Mouse (Mus musculus) olfactory bulb, adult 2 months (tissue): Measurements from ENCODE around the gene Slx4. TPM values are rescaled to one million over a fixed set of nuclear protein-coding genes. Genes with fewer than 3 reads are reported as not detected.
"Not testable (repeated sequence)": the region's sequence is repeated elsewhere in the genome, so short reads cannot be mapped to it uniquely, and the experiment has no call there.

Experiments
- H3K27ac ChIP-seq: fragments of 200-500 bp; 2 replicates; pipeline ENCODE4 v1.5.1; 2012; ENCODE audit warnings: low read depth, low read length; ENCODE audit not compliant: insufficient read depth
- H3K4me1 ChIP-seq: fragments of 200-500 bp; 2 replicates; pipeline ENCODE4 v1.6.1; 2012; ENCODE audit warnings: low read length; ENCODE audit not compliant: control insufficient read depth, insufficient read depth
- H3K4me3 ChIP-seq: fragments of 200-500 bp; 2 replicates; pipeline ENCODE4 v1.5.1; 2012; ENCODE audit warnings: mild to moderate bottlenecking, low read depth, low read length, moderate library complexity; ENCODE audit not compliant: insufficient read depth
- CTCF ChIP-seq: fragments of 200-500 bp; IDR thresholded peaks from 2 replicates; pipeline ENCODE4 v1.5.1; 2012; ENCODE audit warnings: low read depth, mild to moderate bottlenecking, low read length, moderate library complexity; ENCODE audit not compliant: insufficient read depth
- POLR2A ChIP-seq: fragments of 200-500 bp; IDR thresholded peaks from 2 replicates; pipeline ENCODE4 v1.6.1; 2012; ENCODE audit warnings: mild to moderate bottlenecking, low read depth, low read length, moderate library complexity; ENCODE audit not compliant: insufficient read depth
- WGBS: fragments of 180-500 bp; shearing (Covaris S2); methylation state at CpG from one replicate; pipeline ENCODE4 v1.1.7; 2018; 5-methylcytosine and 5-hydroxymethylcytosine counted together
- polyA plus RNA-seq: library from polyadenylated mRNA; stranded (reverse); fragments of >200 nt; gene quantifications from 2 replicates; pipeline ENCODE4 v1.2.4, GENCODE M21; 2012; ENCODE audit warnings: low replicate concordance; ENCODE audit not compliant: missing spikeins, insufficient read depth, insufficient read length

Gene Slx4
- polyA plus RNA-seq, 1 experiment: not detected

DNA sequence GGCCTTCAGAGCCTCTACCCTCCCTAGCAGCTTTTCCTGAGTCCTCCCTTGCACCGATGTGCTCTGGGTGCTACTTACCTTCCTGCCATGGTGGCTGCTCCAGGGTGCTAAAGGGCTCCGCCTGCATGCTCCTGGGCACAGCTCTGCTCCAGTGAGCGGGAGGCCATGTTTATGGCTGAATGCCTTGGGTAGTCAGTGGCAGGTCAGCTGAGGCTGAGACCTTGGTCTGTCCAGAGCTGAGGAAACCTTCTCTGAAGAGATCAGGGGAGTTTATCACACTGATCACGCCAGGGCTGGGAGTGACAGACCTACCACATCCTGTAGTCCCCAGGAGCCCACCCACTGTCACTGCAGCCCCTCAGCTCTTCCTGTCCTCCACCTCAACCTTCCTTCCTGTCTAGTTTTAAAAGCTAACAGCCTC lies 27.3 kb downstream of the Slx4 start, which contains the start of gene Nlrc3:
Nlrc3 (minus strand) TSS at position 382 of the 421 bp plus-strand sequence.
- 81% methylated on average over 4 of the region's 4 CpGs for WGBS
- TF ChIP-seq POLR2A: no peak
- TF ChIP-seq CTCF: no peak
- no peak within 1 kb of the TSS for H3K4me3 ChIP-seq
- H3K4me1 ChIP-seq: no peaks in the 10 kb centered on the region
- H3K27ac ChIP-seq: no peak within 1 kb of the TSS

DNA sequence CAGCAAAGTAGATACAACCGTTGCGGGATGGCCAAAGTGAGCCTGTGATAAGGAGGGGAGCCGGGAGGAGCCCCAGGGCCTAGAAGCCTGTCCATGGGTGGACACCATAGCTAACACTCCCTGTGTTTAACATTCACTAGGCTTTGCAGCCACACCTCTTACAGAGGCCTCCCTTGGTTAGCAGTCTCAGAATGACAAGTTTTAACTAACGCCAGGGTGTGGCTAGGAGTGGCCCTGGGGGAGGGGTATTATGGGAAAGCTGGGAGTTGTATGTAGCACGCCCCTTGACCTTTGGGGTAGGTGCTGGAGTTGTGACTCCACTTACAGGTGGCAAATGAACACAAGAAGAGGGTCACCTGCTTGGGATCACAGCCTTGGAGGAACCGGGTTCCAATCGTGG lies 27.9 kb downstream of the Slx4 start:
- no peaks in the 10 kb centered on the region for H3K4me1 ChIP-seq
- 91% methylated on average over 7 of the region's 7 CpGs for WGBS
- H3K27ac ChIP-seq: no peak overlapping the region
- H3K4me3 ChIP-seq: no peak overlapping the region
- TF ChIP-seq CTCF (no peak), POLR2A (no peak)

DNA sequence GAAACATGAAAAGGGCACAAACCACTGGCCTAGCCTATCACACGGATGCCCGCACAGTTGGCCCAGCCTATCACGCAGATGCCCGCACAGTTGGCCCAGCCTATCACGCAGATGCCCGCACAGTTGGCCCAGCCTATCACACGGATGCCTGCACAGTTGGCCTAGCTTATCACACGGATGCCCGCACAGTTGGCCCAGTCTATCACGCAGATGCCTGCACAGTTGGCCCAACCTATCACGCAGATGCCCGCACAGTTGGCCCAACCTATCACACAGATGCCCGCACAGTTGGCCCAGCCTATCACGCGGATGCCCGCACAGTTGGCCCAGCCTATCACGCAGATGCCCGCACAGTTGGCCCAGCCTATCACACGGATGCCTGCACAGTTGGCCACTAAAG lies 29.1 kb downstream of the Slx4 start:
- WGBS: 94% methylated on average over 19 of the region's 19 CpGs
- H3K4me3 ChIP-seq, H3K4me1 ChIP-seq, H3K27ac ChIP-seq: not testable (repeated sequence)

DNA sequence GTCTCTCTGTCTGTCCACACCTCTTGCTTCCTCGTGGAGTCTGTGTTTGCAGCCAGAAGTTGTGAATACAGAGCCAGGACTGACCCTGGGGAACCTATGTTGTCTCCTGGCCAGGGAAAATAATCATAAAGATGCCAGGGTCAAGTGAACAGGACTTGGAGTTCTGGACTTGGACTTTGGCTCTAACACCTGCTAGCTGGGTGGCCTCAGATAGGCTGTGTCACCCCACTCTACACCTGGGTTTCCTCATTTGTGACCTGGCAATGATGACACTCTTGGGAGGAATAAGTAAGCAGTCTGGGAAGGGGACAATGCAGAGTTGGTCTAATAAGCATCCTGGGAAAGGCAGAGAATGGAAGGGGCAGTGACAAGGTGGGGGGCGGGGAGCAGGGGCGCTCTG lies 38.0 kb downstream of the Slx4 start:
- no peak for TF ChIP-seq CTCF
- no peak for TF ChIP-seq POLR2A

DNA sequence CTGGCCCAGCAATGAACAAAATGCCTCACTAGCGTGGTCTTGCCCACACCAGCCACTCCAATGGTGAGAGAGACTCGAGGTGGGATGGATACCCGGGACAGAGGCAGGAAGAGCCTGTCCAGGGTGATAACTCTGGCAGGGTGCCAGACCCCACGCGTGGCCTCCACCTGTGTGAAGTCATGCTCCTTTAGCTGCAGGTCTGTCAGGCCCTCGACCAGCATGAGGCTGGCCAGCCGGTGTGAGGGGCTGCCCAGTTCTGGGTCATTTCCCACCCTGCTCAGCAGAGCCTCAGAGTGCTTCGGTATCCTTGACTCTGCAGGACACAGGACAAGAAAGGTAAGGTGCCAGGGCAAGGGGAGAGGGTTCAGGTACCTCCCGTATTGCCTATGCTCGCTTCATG lies 38.6 kb downstream of the Slx4 start:
- TF ChIP-seq CTCF (no peak), POLR2A (no peak)
- peaks cover 3% of the 10 kb centered on the region; the same call in 1 of the 2 replicates for H3K4me1 ChIP-seq
- WGBS: 80% methylated on average over 10 of the region's 10 CpGs

More for the DNA sequence above, 38.0 kb downstream of the Slx4 start:
- Histone ChIP-seq H3K27ac (no peak overlapping the region), H3K4me1 (peaks cover 3% of the 10 kb centered on the region; the same call in 1 of the 2 replicates), H3K4me3 (no peak overlapping the region)
- 84% methylated on average over 3 of the region's 3 CpGs for WGBS

DNA sequence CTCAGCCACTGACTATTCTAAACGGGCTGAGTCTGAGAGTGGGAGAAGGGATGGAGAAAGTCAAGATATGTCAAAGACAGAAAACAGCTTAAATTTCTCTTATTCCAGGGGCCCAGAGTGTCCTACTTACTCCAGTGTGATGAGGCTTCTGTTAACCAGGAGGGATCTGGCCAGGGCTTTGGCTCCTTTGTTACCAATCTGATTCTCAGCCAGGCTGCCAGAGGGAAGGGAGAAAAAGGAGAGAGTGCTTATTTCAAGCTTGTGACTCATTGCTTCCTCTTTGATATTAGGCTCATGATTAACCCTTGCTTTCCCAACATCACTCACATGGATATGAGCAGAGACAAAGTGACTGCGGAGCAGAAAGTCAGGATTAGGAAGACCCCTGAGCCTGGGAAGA lies 44.3 kb downstream of the Slx4 start:
- H3K27ac ChIP-seq: peak overlapping the region; percentile 56; the same call in 1 of the 2 replicates
- WGBS: 45% methylated on average over 2 of the region's 2 CpGs
- no peaks in the 10 kb centered on the region for H3K4me1 ChIP-seq
- no peak overlapping the region for H3K4me3 ChIP-seq
- TF ChIP-seq POLR2A (no peak), CTCF (no peak)

More for the DNA sequence above, 38.6 kb downstream of the Slx4 start:
- H3K4me3 ChIP-seq: no peak overlapping the region
- no peak overlapping the region for H3K27ac ChIP-seq

DNA sequence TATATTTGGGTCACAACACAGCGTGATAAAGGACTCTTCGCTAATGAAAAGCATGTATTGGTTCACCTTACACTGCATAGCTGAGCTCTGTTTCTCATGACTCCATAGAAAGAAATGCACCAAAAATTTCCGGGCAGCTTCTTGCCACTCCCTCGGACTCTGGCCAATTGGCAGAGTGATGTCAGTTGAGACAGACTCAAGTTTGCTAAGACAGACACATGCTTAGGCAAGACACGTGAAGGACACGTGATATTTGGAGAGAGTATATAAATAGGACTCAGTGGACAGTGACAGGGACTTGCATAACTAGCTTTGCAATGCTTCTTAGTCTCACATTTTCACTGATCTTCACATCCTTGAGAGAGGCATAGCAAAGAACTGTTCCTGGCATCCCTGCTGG lies 47.2 kb downstream of the Slx4 start:
- no peak overlapping the region for H3K27ac ChIP-seq
- TF ChIP-seq CTCF (no peak), POLR2A (no peak)
- 82% methylated on average over 6 of the region's 6 CpGs for WGBS

DNA sequence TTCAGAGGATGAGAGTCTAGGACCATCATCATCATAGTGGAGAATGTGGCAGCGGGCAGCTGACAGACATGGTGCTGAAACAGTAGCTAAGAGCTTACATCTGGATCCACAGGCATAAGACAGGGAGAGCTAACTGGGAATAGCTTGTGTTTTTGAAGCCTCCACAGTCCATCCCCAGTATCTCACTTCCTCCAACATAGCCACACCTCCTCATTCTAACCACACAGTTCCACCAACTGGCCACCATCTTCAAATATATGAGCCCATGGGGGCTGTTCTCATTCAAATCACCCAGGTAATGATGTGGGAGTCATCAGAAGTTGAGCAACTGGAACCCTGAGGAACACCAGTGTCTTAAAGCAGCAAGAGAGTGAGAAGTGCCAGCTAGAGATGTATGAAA lies 52.4 kb downstream of the Slx4 start:
- H3K4me1 ChIP-seq: peaks cover 2% of the 10 kb centered on the region; the same call in 1 of the 2 replicates
- H3K27ac ChIP-seq: no peak overlapping the region
- TF ChIP-seq POLR2A (no peak), CTCF (no peak)
- H3K4me3 ChIP-seq: no peak overlapping the region
- WGBS: 100% methylated on average over 1 of the region's 1 CpGs

More for the DNA sequence above, 47.2 kb downstream of the Slx4 start:
- H3K4me1 ChIP-seq: no peaks in the 10 kb centered on the region
- H3K4me3 ChIP-seq: no peak overlapping the region

- TF ChIP-seq POLR2A (no peak), CTCF (no peak)
- no peaks in the 10 kb centered on the region for H3K4me1 ChIP-seq
- WGBS: 92% methylated on average over 4 of the region's 4 CpGs
- H3K4me3 ChIP-seq: no peak overlapping the region
- H3K27ac ChIP-seq: no peak overlapping the region
Observed at GRCm38 (mm10) chr16:3934701-3935100, 68.9 kb downstream of the Slx4 start.

GRCm38 (mm10) chr16:3934091-3934490 lies 69.5 kb downstream of the Slx4 start:
- no peak overlapping the region for H3K27ac ChIP-seq
- no peak overlapping the region for H3K4me3 ChIP-seq
- TF ChIP-seq CTCF (no peak), POLR2A (no peak)
- no peaks in the 10 kb centered on the region for H3K4me1 ChIP-seq
- WGBS: 98% methylated on average over 1 of the region's 1 CpGs
